Mouse (Mus musculus): ENCODE results near the gene Fopnl. TPM values are rescaled to one million over a fixed set of nuclear protein-coding genes. Genes with fewer than 3 reads are reported as not detected.

Gene Fopnl
- polyA plus RNA-seq, 1 experiment from 2014 or later: 193 TPM

- no peaks in the 10 kb centered on the region for H3K36me3 ChIP-seq
- ATAC-seq (ENCODE audit: low FRiP score): no peak
- no peak overlapping the region for H3K27ac ChIP-seq
- H3K4me3 ChIP-seq: no peak overlapping the region
- no peak overlapping the region for H3K9ac ChIP-seq
- no peaks in the 10 kb centered on the region for H3K9me3 ChIP-seq
- H3K27me3 ChIP-seq: no peaks in the 10 kb centered on the region
- no peaks in the 10 kb centered on the region for H3K4me1 ChIP-seq (replicated peaks)
- WGBS: 80% methylated on average over 3 of the region's 3 CpGs
- no peak overlapping the region for H3K4me2 ChIP-seq
These were observed 35.0 kb upstream of the Fopnl start for GRCm38 (mm10) chr16:14352234-14352633.

GRCm38 (mm10) chr16:14351571-14351970 lies 34.4 kb upstream of the Fopnl start:
- Histone ChIP-seq H3K4me1 (replicated peaks) (no peaks in the 10 kb centered on the region), H3K27me3 (no peaks in the 10 kb centered on the region), H3K4me3 (no peak overlapping the region), H3K9me3 (no peaks in the 10 kb centered on the region), H3K27ac (no peak overlapping the region), H3K36me3 (no peaks in the 10 kb centered on the region), H3K9ac (no peak overlapping the region), H3K4me2 (no peak overlapping the region)
- no peak for ATAC-seq (ENCODE audit: low FRiP score)

GRCm38 (mm10) chr16:14344967-14345366 lies 27.8 kb upstream of the Fopnl start:
- ATAC-seq (ENCODE audit: low FRiP score): no peak
- Histone ChIP-seq H3K27ac (no peak overlapping the region), H3K4me1 (replicated peaks) (no peaks in the 10 kb centered on the region), H3K4me2 (no peak overlapping the region), H3K9ac (no peak overlapping the region), H3K9me3 (no peaks in the 10 kb centered on the region), H3K27me3 (no peaks in the 10 kb centered on the region), H3K4me3 (no peak overlapping the region), H3K36me3 (no peaks in the 10 kb centered on the region)
- WGBS: 70% methylated on average over 3 of the region's 3 CpGs

GRCm38 (mm10) chr16:14328156-14328555 lies 11.0 kb upstream of the Fopnl start:
- no peaks in the 10 kb centered on the region for H3K4me1 ChIP-seq (replicated peaks)
- no peak overlapping the region for H3K4me3 ChIP-seq
- H3K36me3 ChIP-seq: no peaks in the 10 kb centered on the region
- H3K27me3 ChIP-seq: no peaks in the 10 kb centered on the region
- H3K9ac ChIP-seq: no peak overlapping the region
- H3K9me3 ChIP-seq: no peaks in the 10 kb centered on the region
- no peak overlapping the region for H3K27ac ChIP-seq
- no peak overlapping the region for H3K4me2 ChIP-seq
- ATAC-seq (ENCODE audit: low FRiP score): no peak
- WGBS: 85% methylated on average over 1 of the region's 1 CpGs

- WGBS: 81% methylated on average over 1 of the region's 1 CpGs
- no peak overlapping the region for H3K4me3 ChIP-seq
- H3K4me2 ChIP-seq: no peak overlapping the region
- peaks cover 15% of the 10 kb centered on the region; the same call in 1 of the 2 replicates for H3K27me3 ChIP-seq
- H3K9me3 ChIP-seq: no peaks in the 10 kb centered on the region
- H3K27ac ChIP-seq: no peak overlapping the region
- H3K9ac ChIP-seq: no peak overlapping the region
- H3K36me3 ChIP-seq: no peaks in the 10 kb centered on the region
- H3K4me1 ChIP-seq (replicated peaks): peaks cover 14% of the 10 kb centered on the region
- ATAC-seq (ENCODE audit: low FRiP score): no peak
These were observed 3.3 kb upstream of the Fopnl start for GRCm38 (mm10) chr16:14320494-14320893.

- Histone ChIP-seq H3K9me3 (no peaks in the 10 kb centered on the region), H3K27me3 (peaks cover 15% of the 10 kb centered on the region; the same call in 1 of the 2 replicates), H3K4me2 (no peak overlapping the region), H3K4me1 (replicated peaks) (peaks cover 19% of the 10 kb centered on the region), H3K4me3 (no peak overlapping the region), H3K36me3 (no peaks in the 10 kb centered on the region), H3K27ac (no peak overlapping the region), H3K9ac (no peak overlapping the region)
- 87% methylated on average over 3 of the region's 3 CpGs for WGBS
- no peak for ATAC-seq (ENCODE audit: low FRiP score)
These were observed 2.5 kb upstream of the Fopnl start for GRCm38 (mm10) chr16:14319681-14320080.

GRCm38 (mm10) chr16:14312914-14313313 lies 4.3 kb downstream of the Fopnl start:
- peaks cover 51% of the 10 kb centered on the region for H3K36me3 ChIP-seq
- no peaks in the 10 kb centered on the region for H3K27me3 ChIP-seq
- H3K9me3 ChIP-seq: no peaks in the 10 kb centered on the region
- WGBS: 91% methylated on average over 7 of the region's 7 CpGs
- no peak overlapping the region for H3K9ac ChIP-seq
- H3K4me3 ChIP-seq: no peak overlapping the region
- ATAC-seq (ENCODE audit: low FRiP score): no peak
- no peak overlapping the region for H3K4me2 ChIP-seq
- peaks cover 24% of the 10 kb centered on the region for H3K4me1 ChIP-seq (replicated peaks)
- no peak overlapping the region for H3K27ac ChIP-seq

GRCm38 (mm10) chr16:14311371-14311770 lies 5.8 kb downstream of the Fopnl start:
- H3K4me1 ChIP-seq (replicated peaks): peaks cover 18% of the 10 kb centered on the region
- peaks cover 66% of the 10 kb centered on the region for H3K36me3 ChIP-seq
- ATAC-seq (ENCODE audit: low FRiP score): no peak
- H3K27me3 ChIP-seq: no peaks in the 10 kb centered on the region
- H3K4me2 ChIP-seq: no peak overlapping the region
- 50% methylated on average over 6 of the region's 6 CpGs for WGBS
- no peak overlapping the region for H3K4me3 ChIP-seq
- no peak overlapping the region for H3K27ac ChIP-seq
- H3K9me3 ChIP-seq: no peaks in the 10 kb centered on the region
- H3K9ac ChIP-seq: no peak overlapping the region

- H3K36me3 ChIP-seq: peaks cover 74% of the 10 kb centered on the region
- no peak overlapping the region for H3K4me2 ChIP-seq
- H3K9me3 ChIP-seq: no peaks in the 10 kb centered on the region
- no peak for ATAC-seq (ENCODE audit: low FRiP score)
- H3K4me1 ChIP-seq (replicated peaks): peaks cover 6% of the 10 kb centered on the region
- H3K4me3 ChIP-seq: no peak overlapping the region
- no peak overlapping the region for H3K9ac ChIP-seq
- 90% methylated on average over 3 of the region's 3 CpGs for WGBS
- H3K27me3 ChIP-seq: no peaks in the 10 kb centered on the region
- H3K27ac ChIP-seq: no peak overlapping the region
These were observed 7.4 kb downstream of the Fopnl start for GRCm38 (mm10) chr16:14309833-14310232.

GRCm38 (mm10) chr16:14308245-14309073 lies 8.7 kb downstream of the Fopnl start:
- no peaks in the 10 kb centered on the region for H3K4me1 ChIP-seq (replicated peaks)
- no peak overlapping the region for H3K9ac ChIP-seq
- H3K4me3 ChIP-seq: no peak overlapping the region
- H3K4me2 ChIP-seq: no peak overlapping the region
- no peak for ATAC-seq (ENCODE audit: low FRiP score)
- H3K36me3 ChIP-seq: peaks cover 80% of the 10 kb centered on the region
- H3K27me3 ChIP-seq: no peaks in the 10 kb centered on the region
- no peak overlapping the region for H3K27ac ChIP-seq
- no peaks in the 10 kb centered on the region for H3K9me3 ChIP-seq
- 90% methylated on average over 6 of the region's 6 CpGs for WGBS

- H3K9ac ChIP-seq: no peak overlapping the region
- no peak overlapping the region for H3K27ac ChIP-seq
- no peaks in the 10 kb centered on the region for H3K9me3 ChIP-seq
- no peaks in the 10 kb centered on the region for H3K4me1 ChIP-seq (replicated peaks)
- WGBS: 100% methylated on average over 1 of the region's 1 CpGs
- no peak overlapping the region for H3K4me2 ChIP-seq
- H3K36me3 ChIP-seq: peaks cover 77% of the 10 kb centered on the region
- no peak for ATAC-seq (ENCODE audit: low FRiP score)
- no peaks in the 10 kb centered on the region for H3K27me3 ChIP-seq
- no peak overlapping the region for H3K4me3 ChIP-seq
These were observed 9.8 kb downstream of the Fopnl start for GRCm38 (mm10) chr16:14307373-14307772.

- ATAC-seq (ENCODE audit: low FRiP score): no peak
- WGBS: 87% methylated on average over 1 of the region's 1 CpGs
These were observed 10.8 kb downstream of the Fopnl start for GRCm38 (mm10) chr16:14306451-14306850.

GRCm38 (mm10) chr16:14304791-14305190 lies 12.4 kb downstream of the Fopnl start:
- Histone ChIP-seq H3K36me3 (peaks cover 80% of the 10 kb centered on the region), H3K9me3 (no peaks in the 10 kb centered on the region), H3K27ac (no peak overlapping the region), H3K4me2 (no peak overlapping the region), H3K9ac (no peak overlapping the region), H3K27me3 (no peaks in the 10 kb centered on the region), H3K4me1 (replicated peaks) (no peaks in the 10 kb centered on the region), H3K4me3 (no peak overlapping the region)
- WGBS: 95% methylated on average over 3 of the region's 3 CpGs
- no peak for ATAC-seq (ENCODE audit: low FRiP score)

More at GRCm38 (mm10) chr16:14306451-14306850, 10.8 kb downstream of the Fopnl start:
- H3K4me2 ChIP-seq: no peak overlapping the region
- no peaks in the 10 kb centered on the region for H3K27me3 ChIP-seq
- H3K4me1 ChIP-seq (replicated peaks): no peaks in the 10 kb centered on the region
- H3K9ac ChIP-seq: no peak overlapping the region
- no peak overlapping the region for H3K27ac ChIP-seq
- no peaks in the 10 kb centered on the region for H3K9me3 ChIP-seq
- peaks cover 77% of the 10 kb centered on the region for H3K36me3 ChIP-seq
- H3K4me3 ChIP-seq: no peak overlapping the region

Data from hindbrain, embryonic 13.5 days (tissue).